ENCODE assay signal across 7 mouse cellular contexts in genomic region chr19:10203848-10204615, GRCm38 (mm10). TPM values are rescaled to one million over a fixed set of nuclear protein-coding genes. Genes with fewer than 3 reads are reported as not detected.
A peak's percentile ranks its signal among the peaks of the same experiment; 100 is the strongest.
DNase-seq lines count a peak whose midpoint lies in the region; ATAC-seq lines count a peak whose summit lies in the region.

Gene Tmem258 (plus strand): TSS chr19:10204014.
Gene Fen1 (minus strand): TSS chr19:10204169.

- H3K4me3 ChIP-seq in intestine, embryonic 16.5 days (ENCODE audit: low read length) = peak within 1 kb of the TSS; percentile 67
- peak within 1 kb of the TSS; percentile 92 for H3K4me3 ChIP-seq in midbrain, embryonic 11.5 days (ENCODE audit: low read depth, low read length)

- peak within 1 kb of the TSS; percentile 88 for H3K9ac ChIP-seq in intestine, embryonic 16.5 days (ENCODE audit: low read depth, low read length)
- H3K9ac ChIP-seq in midbrain, embryonic 11.5 days (ENCODE audit: low read length) = peak within 1 kb of the TSS; percentile 90

- peak within 1 kb of the TSS; percentile 66 for H3K4me2 ChIP-seq in intestine, embryonic 16.5 days (ENCODE audit: low read depth, low read length)
- H3K4me2 ChIP-seq in midbrain, embryonic 11.5 days = peak within 1 kb of the TSS; percentile 94

- peaks cover 13% of the 10 kb centered on the region for H3K36me3 ChIP-seq in intestine, embryonic 16.5 days (ENCODE audit: control insufficient read depth, insufficient read depth, low read length)
- H3K36me3 ChIP-seq in midbrain, embryonic 11.5 days (ENCODE audit: control insufficient read depth, insufficient read depth, low read length) = peaks cover 15% of the 10 kb centered on the region

- DNase-seq in adrenal gland, adult 2 months = peak; percentile 90
- peak; percentile 82 for DNase-seq in embryo, embryonic 11.5 days (ENCODE audit: low read depth, low spot score)
- peak; percentile 72 to 90 for DNase-seq in gastrocnemius, postnatal 4 days (ENCODE audit: low spot score in 2 of 2)
- DNase-seq in left cerebral cortex, postnatal 36 days (ENCODE audit: low spot score in 2 of 2) = peak; percentile 90 to 92
- DNase-seq in midbrain, embryonic 11.5 days (ENCODE audit: low spot score, missing footprints) = peak; percentile 98
- peak; percentile 87 for DNase-seq in skeletal muscle tissue, adult 2 months (ENCODE audit: low read depth, low spot score)

- intact Hi-C loops in left cerebral cortex, postnatal 36 days (cut with DNase I) = no loop called here

- H3K4me1 ChIP-seq in intestine, embryonic 16.5 days (ENCODE audit: control insufficient read depth, insufficient read depth, low read length) = peaks cover 6% of the 10 kb centered on the region
- H3K4me1 ChIP-seq in midbrain, embryonic 11.5 days (ENCODE audit: control insufficient read depth, insufficient read depth, low read length) = peaks cover 12% of the 10 kb centered on the region

- H3K9me3 ChIP-seq in intestine, embryonic 16.5 days (ENCODE audit: control insufficient read depth, low read length) = no peaks in the 10 kb centered on the region
- H3K9me3 ChIP-seq in midbrain, embryonic 11.5 days (ENCODE audit: control insufficient read depth, low read length) = no peaks in the 10 kb centered on the region

- under 1% methylated on average over 40 of the region's 40 CpGs for WGBS in intestine, embryonic 16.5 days
- WGBS in midbrain, embryonic 11.5 days = under 1% methylated on average over 40 of the region's 40 CpGs

- peak; percentile 94 for ATAC-seq in intestine, embryonic 16.5 days
- peak; percentile 93 for ATAC-seq in midbrain, embryonic 11.5 days (ENCODE audit: low FRiP score)

- peak within 1 kb of the TSS; percentile 90 for H3K27ac ChIP-seq in intestine, embryonic 16.5 days (ENCODE audit: low read length)
- H3K27ac ChIP-seq in midbrain, embryonic 11.5 days (ENCODE audit: low read depth, low read length) = peak within 1 kb of the TSS; percentile 31; the same call in 1 of the 2 replicates

- H3K27me3 ChIP-seq in intestine, embryonic 16.5 days (replicated peaks; ENCODE audit: control insufficient read depth, insufficient read depth, low read length) = no peaks in the 10 kb centered on the region
- no peaks in the 10 kb centered on the region for H3K27me3 ChIP-seq in midbrain, embryonic 11.5 days (ENCODE audit: control insufficient read depth, insufficient read depth, low read length)

RNA-seq across cellular contexts. Expression of gene Tmem258, which starts in this region (rescaled TPM):
- total RNA-seq in adrenal gland, adult 2 months (2021) = 100 to 1,000 TPM; 180 to 185 TPM
- polyA plus RNA-seq in adrenal gland, adult 2 months (2012; rRNA removed) = 81.8 and 98.2 TPM in 2 replicates
- 100 to 1,000 TPM; 122 to 143 TPM for total RNA-seq in gastrocnemius, postnatal 4 days (2021)
- 466 and 467 TPM in 2 replicates for polyA plus RNA-seq in intestine, embryonic 16.5 days (2015; fragmentation: Nextera tagmentation; extraction: Ambion mirVana)
- total RNA-seq in left cerebral cortex, postnatal 36 days (2021) = 10 to 100 TPM; 65.4 to 66.1 TPM
- 334 and 352 TPM in 2 replicates for polyA plus RNA-seq in midbrain, embryonic 11.5 days (2014; fragmentation: Nextera tagmentation; extraction: Ambion mirVana)

RNA-seq across cellular contexts. Expression of gene Fen1, which starts in this region (rescaled TPM):
- total RNA-seq in adrenal gland, adult 2 months (2021) = 10 to 100 TPM in 1 of 2 experiments, 1 to 10 TPM in 1; 8.6 to 10.9 TPM
- polyA plus RNA-seq in adrenal gland, adult 2 months (2012; rRNA removed) = 4.6 and 7.0 TPM in 2 replicates
- total RNA-seq in gastrocnemius, postnatal 4 days (2021) = 10 to 100 TPM; 15.3 to 16.0 TPM
- polyA plus RNA-seq in intestine, embryonic 16.5 days (2015; fragmentation: Nextera tagmentation; extraction: Ambion mirVana) = 77.9 and 87.8 TPM in 2 replicates
- 10 to 100 TPM in 1 of 2 experiments, 1 to 10 TPM in 1; 10.0 to 13.9 TPM for total RNA-seq in left cerebral cortex, postnatal 36 days (2021)
- polyA plus RNA-seq in midbrain, embryonic 11.5 days (2014; fragmentation: Nextera tagmentation; extraction: Ambion mirVana) = 121 and 128 TPM in 2 replicates

Comparison
In these comparisons a context has a peak if more than half of its experiments do, and no peak if none do; other contexts are left out.
1. Peak in every context shown above with its lines: DNase-seq, ATAC-seq, H3K4me3 ChIP-seq and H3K27ac ChIP-seq.